Mouse (Mus musculus) cerebellum, adult 2 months (tissue): ENCODE measurements around the gene Esyt1. TPM values are rescaled to one million over a fixed set of nuclear protein-coding genes. Genes with fewer than 3 reads are reported as not detected.

ENCODE experiments used
- DNase-seq, 2 experiments: peaks; one replicate each; pipeline ENCODE4 v3.0.0; 2021
- H3K27ac ChIP-seq: fragments of 200-500 bp; 2 replicates; pipeline ENCODE4 v1.5.1; 2012; ENCODE audit warnings: low read length, control low read depth, inconsistent platforms; ENCODE audit not compliant: insufficient read depth
- H3K27me3 ChIP-seq: fragments of 200-500 bp; 2 replicates; pipeline ENCODE4 v1.6.1; 2012; ENCODE audit warnings: inconsistent platforms, mild to moderate bottlenecking, low read length, moderate library complexity; ENCODE audit not compliant: control insufficient read depth, insufficient read depth
- H3K4me1 ChIP-seq: fragments of 200-500 bp; 2 replicates; pipeline ENCODE4 v1.6.1; 2011; ENCODE audit warnings: low read length; ENCODE audit not compliant: control insufficient read depth, insufficient read depth
- H3K4me3 ChIP-seq: fragments of 200-500 bp; replicated peaks from 2 replicates; pipeline ENCODE3; 2011; ENCODE audit warnings: mild to moderate bottlenecking, low read depth, low read length, control low read depth; ENCODE audit not compliant: insufficient read depth
- CTCF ChIP-seq: fragments of 200-500 bp; IDR thresholded peaks from 2 replicates; pipeline ENCODE4 v1.5.1; 2011; ENCODE audit warnings: low read depth, mild to moderate bottlenecking, control low read depth, low read length, moderate library complexity, borderline replicate concordance; ENCODE audit not compliant: insufficient read depth
- POLR2A ChIP-seq: fragments of 200-500 bp; IDR thresholded peaks from 2 replicates; pipeline ENCODE4 v1.6.1; 2011; ENCODE audit warnings: low read length, control low read depth, borderline replicate concordance; ENCODE audit not compliant: insufficient read depth
- WGBS: fragments of 180-500 bp; shearing (Covaris S2); methylation state at CpG from one replicate; pipeline ENCODE4 v1.1.7; 2018; 5-methylcytosine and 5-hydroxymethylcytosine counted together
- polyA plus RNA-seq: library from polyadenylated mRNA; depleted of rRNA; stranded (reverse); fragments of >200 nt; gene quantifications from 2 replicates; pipeline ENCODE4 v1.2.3, GENCODE M21; 2012

The Esyt1 gene
- polyA plus RNA-seq, 1 experiment = 37.3 TPM

DNA sequence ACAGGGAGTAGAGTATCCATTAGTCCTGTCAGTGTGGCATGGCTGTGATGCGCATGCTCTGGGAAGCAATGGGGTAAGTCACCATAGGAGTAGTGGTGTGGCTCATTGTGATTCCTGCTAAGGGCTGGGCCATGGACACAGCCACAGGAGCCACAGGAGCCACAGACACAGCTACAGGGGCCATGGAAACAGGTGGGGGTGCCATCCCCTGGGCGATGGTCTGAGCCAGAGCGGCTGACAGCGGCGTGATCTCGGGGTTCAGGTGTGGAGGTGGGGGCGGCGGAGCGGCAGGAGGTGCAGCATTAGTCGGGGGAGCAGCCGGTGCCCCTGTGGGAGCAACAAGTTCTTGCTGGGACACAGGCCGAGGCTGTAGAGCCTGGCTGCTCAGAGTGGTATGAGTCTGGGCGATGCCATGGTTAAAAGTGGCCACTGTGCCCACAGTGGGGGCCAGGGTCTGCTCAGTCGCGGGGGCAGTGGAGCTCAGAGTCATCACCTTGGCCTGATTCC is 18.5 kb upstream of the Esyt1 start:
- Histone ChIP-seq H3K4me3 (no peak overlapping the region), H3K27ac (no peak overlapping the region), H3K27me3 (no peaks in the 10 kb centered on the region), H3K4me1 (peaks cover 3% of the 10 kb centered on the region; the same call in 1 of the 2 replicates)
- WGBS = 94% methylated on average over 15 of the region's 15 CpGs
- no peak for DNase-seq
- no peak for TF ChIP-seq POLR2A
- no peak for TF ChIP-seq CTCF

DNA sequence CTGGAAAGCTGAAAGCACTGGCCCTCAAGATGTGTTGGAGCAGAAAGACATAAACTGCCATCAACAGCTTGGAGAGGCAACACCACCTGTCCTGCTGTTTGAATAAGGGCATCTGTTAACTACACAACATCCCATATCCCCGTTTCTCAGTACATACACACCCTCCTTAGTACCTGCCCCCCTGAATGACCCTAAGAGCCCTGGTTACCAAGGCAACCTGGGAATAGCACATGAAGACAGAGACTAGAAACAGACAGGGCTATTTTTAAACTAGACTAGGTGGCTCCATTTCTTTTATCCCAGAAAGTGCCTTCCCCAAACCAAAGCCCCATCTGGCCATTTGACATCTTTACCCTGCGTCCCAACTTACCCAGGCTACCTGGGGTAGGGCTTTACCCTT is 17.4 kb upstream of the Esyt1 start:
- 62% methylated on average over 2 of the region's 2 CpGs for WGBS
- no peak for DNase-seq
- TF ChIP-seq CTCF (no peak), POLR2A (no peak)
- no peak overlapping the region for H3K27ac ChIP-seq
- H3K4me3 ChIP-seq = no peak overlapping the region
- H3K4me1 ChIP-seq = peaks cover 3% of the 10 kb centered on the region; the same call in 1 of the 2 replicates
- no peaks in the 10 kb centered on the region for H3K27me3 ChIP-seq

DNA sequence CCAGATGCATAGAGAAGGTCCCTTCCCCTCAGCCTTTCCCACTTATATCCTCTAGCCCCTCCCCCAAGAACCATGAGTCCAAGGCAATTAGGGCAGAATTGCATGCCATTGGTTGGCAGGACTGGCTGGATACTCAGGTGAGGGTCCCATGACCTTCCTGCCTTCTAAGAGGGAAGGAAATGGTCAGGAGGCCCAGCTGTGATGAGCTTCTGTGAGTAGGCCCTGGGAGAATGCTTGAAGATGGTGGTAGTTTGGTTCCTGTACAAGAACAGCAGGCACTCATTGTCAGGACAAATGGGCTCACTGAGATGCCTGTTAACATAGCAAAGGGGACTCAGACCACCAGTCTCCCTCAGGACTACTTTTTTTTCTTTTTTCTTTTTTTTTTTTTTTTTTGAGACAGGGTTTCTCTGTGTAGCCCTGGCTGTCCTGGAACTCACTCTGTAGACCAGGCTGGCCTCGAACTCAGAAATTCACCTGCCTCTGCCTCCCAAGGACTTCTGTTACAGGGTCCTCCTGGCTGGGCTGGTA is 12.7 kb upstream of the Esyt1 start:
- Histone ChIP-seq H3K4me1 (peaks cover 3% of the 10 kb centered on the region; the same call in 1 of the 2 replicates), H3K4me3 (no peak overlapping the region), H3K27ac (no peak overlapping the region), H3K27me3 (no peaks in the 10 kb centered on the region)
- DNase-seq = no peak
- no peak for TF ChIP-seq POLR2A
- TF ChIP-seq CTCF = no peak
- WGBS = 100% methylated on average over 1 of the region's 1 CpGs

DNA sequence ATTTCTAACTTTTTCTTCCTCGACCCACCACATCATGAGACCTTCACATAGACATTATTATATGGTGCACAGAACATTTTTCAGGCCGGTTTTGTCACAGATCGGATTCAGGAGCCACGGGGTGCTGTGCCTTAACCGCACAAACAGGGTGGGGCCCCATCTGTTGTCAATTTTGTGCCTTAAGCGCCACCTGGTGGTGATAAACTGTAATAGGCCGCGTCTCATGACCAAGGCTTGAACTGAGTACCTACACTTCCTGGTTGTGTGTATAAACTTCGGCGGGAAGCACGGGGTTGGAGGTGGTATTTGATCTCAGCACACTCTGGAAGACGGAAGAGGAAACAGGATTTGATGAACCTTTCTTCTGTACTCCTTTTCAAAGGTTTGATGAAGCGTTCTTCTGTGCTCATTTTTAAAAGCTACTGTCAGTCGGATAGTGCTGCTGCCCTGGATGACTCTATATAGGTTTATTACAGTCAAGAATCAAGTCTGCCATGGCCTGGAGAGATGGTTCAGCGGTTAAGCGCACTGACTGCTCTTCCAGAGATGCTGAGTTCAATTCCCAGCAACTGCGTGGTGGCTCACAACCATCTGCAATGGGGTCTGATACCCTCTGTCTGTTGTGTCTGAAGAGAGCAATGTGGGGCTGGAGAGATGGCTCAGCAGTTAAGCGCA is 10.7 kb upstream of the Esyt1 start:
- Histone ChIP-seq H3K27me3 (no peaks in the 10 kb centered on the region), H3K4me1 (peaks cover 3% of the 10 kb centered on the region; the same call in 1 of the 2 replicates), H3K4me3 (peak overlapping the region; percentile 17), H3K27ac (peak overlapping the region; percentile 29; the same call in 1 of the 2 replicates)
- 11% methylated on average over 18 of the region's 18 CpGs for WGBS
- peak; percentile 89 to 92 for DNase-seq
- TF ChIP-seq CTCF (peak; percentile 88), POLR2A (no peak)

DNA sequence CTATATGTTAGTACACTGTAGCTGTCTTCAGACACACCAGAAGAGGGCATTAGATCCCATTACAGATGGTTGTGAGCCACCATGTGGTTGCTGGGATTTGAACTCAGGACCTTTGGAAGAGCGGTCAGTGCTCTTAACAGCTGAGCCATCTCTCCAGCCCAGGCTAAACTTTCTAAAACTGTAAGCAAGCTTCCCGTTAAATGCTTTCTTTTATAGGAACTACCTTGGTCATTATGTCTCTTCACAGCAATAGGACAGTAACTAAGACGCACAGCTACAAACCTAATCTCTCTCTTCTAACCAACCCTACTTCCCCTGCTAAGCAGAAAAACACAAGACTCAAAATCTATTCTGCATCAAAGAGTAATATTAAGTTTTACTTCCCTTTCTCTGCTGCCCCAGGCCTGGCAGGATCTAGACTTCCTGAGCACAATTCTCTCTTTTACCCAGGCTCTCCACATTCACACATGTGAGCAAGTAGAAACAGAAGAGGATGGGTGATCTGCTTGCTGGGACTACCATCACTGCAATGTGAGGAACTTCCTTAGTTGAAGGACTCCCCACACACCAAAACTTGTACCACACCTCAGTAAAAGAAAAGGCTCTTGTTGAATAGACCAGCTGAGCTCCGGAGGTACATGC is 10.1 kb upstream of the Esyt1 start:
- no peak for TF ChIP-seq POLR2A
- Histone ChIP-seq H3K27me3 (no peaks in the 10 kb centered on the region), H3K4me3 (peak overlapping the region; percentile 17), H3K4me1 (peaks cover 3% of the 10 kb centered on the region; the same call in 1 of the 2 replicates), H3K27ac (peak overlapping the region; percentile 29; the same call in 1 of the 2 replicates)
- DNase-seq = no peak
- WGBS = 71% methylated on average over 4 of the region's 4 CpGs

DNA sequence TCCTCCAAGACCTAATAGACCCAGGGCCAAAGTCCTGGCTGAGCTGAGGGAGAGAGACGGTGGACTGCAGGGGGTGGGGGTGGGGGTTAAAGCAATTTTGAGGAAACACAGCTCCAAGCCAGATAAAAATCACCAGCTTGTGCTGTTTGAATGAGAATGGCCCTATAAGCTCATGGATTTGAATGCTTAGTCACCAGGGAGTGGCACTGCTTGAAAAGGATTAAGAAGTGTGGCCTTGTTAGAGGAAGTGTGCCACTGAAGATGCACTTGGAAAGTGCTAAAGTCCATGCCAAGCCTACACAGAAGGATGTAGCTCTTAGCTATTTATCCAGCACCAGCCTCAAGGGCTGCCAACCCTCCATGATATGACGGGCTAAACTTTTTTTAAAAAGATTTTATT is 9.5 kb upstream of the Esyt1 start:
- Histone ChIP-seq H3K4me3 (no peak overlapping the region), H3K27me3 (no peaks in the 10 kb centered on the region), H3K27ac (no peak overlapping the region), H3K4me1 (peaks cover 3% of the 10 kb centered on the region; the same call in 1 of the 2 replicates)
- TF ChIP-seq CTCF (no peak), POLR2A (no peak)
- DNase-seq = no peak
- WGBS = 89% methylated on average over 2 of the region's 2 CpGs

DNA sequence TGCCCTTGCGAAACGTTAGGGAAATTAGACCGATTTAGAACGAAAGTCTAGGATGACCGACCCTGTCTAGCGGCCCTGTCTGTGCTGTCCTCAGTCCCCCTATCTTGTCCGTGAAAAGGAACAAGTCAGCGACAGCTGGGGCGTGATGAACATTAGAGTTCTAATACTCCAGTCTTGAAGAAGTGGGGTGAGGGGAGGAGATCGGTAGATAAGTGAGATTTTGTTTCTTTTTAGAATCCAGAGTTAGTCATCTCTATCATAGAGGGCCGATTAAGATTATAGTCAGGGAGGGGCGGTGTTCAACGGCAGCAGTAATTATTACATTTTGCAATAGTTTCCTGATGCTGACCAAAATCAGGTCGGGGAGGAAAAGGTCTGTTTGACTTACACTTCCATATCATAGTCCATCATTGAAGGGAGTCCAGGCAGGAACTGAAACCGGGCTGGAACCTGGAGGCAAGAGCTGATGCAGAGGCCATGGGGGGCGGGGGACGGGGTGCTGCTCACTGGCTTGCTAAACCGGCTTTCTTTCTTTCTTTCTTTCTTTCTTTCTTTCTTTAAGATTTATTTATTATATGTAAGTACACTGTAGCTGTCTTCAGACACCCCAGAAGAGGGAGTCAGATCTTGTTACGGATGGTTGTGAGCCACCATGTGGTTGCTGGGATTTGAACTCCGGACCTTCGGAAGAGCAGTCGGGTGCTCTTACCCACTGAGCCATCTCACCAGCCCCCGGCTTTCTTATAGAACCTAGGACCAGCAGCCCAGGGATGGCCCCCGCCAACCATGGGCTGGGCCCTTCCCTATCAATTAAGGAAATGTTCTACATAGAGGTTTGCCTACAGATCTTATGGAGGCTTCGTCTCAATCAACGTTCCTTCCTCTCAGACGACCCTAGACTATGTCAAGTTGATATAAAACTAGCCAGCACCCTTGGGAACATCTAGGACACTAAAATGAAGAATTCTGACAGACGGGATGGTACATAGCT is 990 bp upstream of the Esyt1 start:
- H3K27ac ChIP-seq = no peak overlapping the region

More for the DNA sequence above, 990 bp upstream of the Esyt1 start:
- WGBS = 32% methylated on average over 28 of the region's 28 CpGs
- H3K27me3 ChIP-seq = no peaks in the 10 kb centered on the region
- peaks cover 7% of the 10 kb centered on the region; the same call in 1 of the 2 replicates for H3K4me1 ChIP-seq
- peak overlapping the region; percentile 71 for H3K4me3 ChIP-seq
- TF ChIP-seq CTCF (no peak), POLR2A (no peak)
- no peak for DNase-seq
